ENCODE assay signal across 22 mouse cellular contexts in the genomic region with DNA sequence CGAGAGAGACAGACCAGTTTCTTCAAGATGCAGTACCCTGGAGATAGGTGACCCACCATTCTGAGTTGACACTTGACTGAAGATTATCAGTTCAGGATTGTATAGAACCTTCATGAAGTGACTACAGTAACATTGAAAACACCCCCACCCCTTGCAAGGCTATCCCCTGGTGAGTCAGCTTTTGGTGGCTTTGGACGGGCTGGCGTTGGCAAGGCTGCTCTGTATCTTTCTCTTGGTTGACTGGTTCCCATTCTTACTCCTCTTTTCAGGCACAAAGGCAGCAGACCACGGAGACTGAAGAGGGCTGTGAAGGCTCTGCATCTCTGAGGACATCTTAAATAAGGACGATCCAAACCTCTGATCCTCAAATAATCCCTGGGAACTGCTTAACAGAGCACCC. TPM values are rescaled to one million over a fixed set of nuclear protein-coding genes. Genes with fewer than 3 reads are reported as not detected.
DNase-seq lines count a peak whose midpoint lies in the region; ATAC-seq and TF ChIP-seq lines count a peak whose summit lies in the region.
"Had no signal": no experiment of that assay in that cellular context is flagged by ENCODE, and none has a peak within 500 bp of the region (broad histone marks: within the 10 kb centered on the region; RNA-seq: fewer than 3 reads in every experiment).

No protein-coding gene starts in this region.

- no peak for TF ChIP-seq CTCF in midbrain, postnatal 0 days (IDR thresholded peaks at IDR 0.05)
- TF ChIP-seq CTCF in CH12.LX (conservative IDR thresholded peaks at IDR 0.05 in 1 of 2, IDR thresholded peaks at IDR 0.05 in 1 of 2; ENCODE audit: low read depth in 2 of 2, low read length in 2 of 2) (no peak), Patski (IDR thresholded peaks at IDR 0.05) (no peak)

- TF ChIP-seq RAD21 in CH12.LX (IDR thresholded peaks at IDR 0.05; ENCODE audit: low read depth, low read length) = no peak

- in situ Hi-C loops in CH12.LX (cut with MboI; ENCODE audit: low pct_ligation_motif_present, low pct_unique_long_range_greater_than_20kb, low sequenced_read_pairs) = loop anchor here (5.0 kb wide), 1 partner anchor 34 kb away; no protein-coding TSS in a partner anchor
- in situ Hi-C loops in Patski (cut with MboI; ENCODE audit: low pct_unique_long_range_greater_than_20kb) = no loop called here

- H3K4me1 ChIP-seq in midbrain, embryonic 11.5 days (ENCODE audit: control insufficient read depth, insufficient read depth, low read length) = no peaks in the 10 kb centered on the region
- no peaks in the 10 kb centered on the region for H3K4me1 ChIP-seq in midbrain, postnatal 0 days (ENCODE audit: insufficient read depth, low read length)
- peaks cover 9 to 51% of the 10 kb centered on the region in 2 experiments; a peak in 3 of 4 replicates for H3K4me1 ChIP-seq in CH12.LX (ENCODE audit: control insufficient read depth in 1 of 2, insufficient read depth in 2 of 2)

- no peak for TF ChIP-seq EP300 in CH12.LX (IDR thresholded peaks at IDR 0.05; ENCODE audit: low read length)

- H3K9ac ChIP-seq in midbrain, embryonic 11.5 days (ENCODE audit: low read length) = no peak overlapping the region
- no peak overlapping the region for H3K9ac ChIP-seq in midbrain, postnatal 0 days (replicated peaks; ENCODE audit: low read length, poor library complexity, severe bottlenecking)
- H3K9ac ChIP-seq in CH12.LX (ENCODE audit: insufficient read depth, low read depth) = no peak overlapping the region

- no peaks in the 10 kb centered on the region for H3K9me3 ChIP-seq in midbrain, embryonic 11.5 days (ENCODE audit: control insufficient read depth, low read length)
- no peaks in the 10 kb centered on the region for H3K9me3 ChIP-seq in midbrain, postnatal 0 days (ENCODE audit: low read length)
- H3K9me3 ChIP-seq in CH12.LX (replicated peaks; ENCODE audit: low read length) = no peaks in the 10 kb centered on the region
- H3K9me3 ChIP-seq: G1E had no signal

- no peak overlapping the region for H3K4me3 ChIP-seq in midbrain, embryonic 11.5 days (ENCODE audit: low read depth, low read length)
- H3K4me3 ChIP-seq in midbrain, postnatal 0 days (ENCODE audit: low read depth, low read length) = no peak overlapping the region
- H3K4me3 ChIP-seq in CH12.LX (replicated peaks in 1 of 3; ENCODE audit: low read depth in 2 of 3, low read length in 2 of 3, poor library complexity in 1 of 3) = no peak overlapping the region

- no peak for ATAC-seq in midbrain, embryonic 11.5 days (ENCODE audit: low FRiP score)
- ATAC-seq in midbrain, postnatal 0 days (ENCODE audit: low FRiP score) = no peak
- ATAC-seq in Patski = peak; percentile 44
- ATAC-seq: activated CD4-positive, CD25-positive, alpha-beta regulatory T cell, adult 4 months; CD4-positive, CD25-positive, alpha-beta regulatory T cell, adult 4 months had no signal

- no peaks in the 10 kb centered on the region for H3K79me2 ChIP-seq in CH12.LX (replicated peaks; ENCODE audit: control insufficient read depth, extremely low read depth, insufficient read depth, poor library complexity, severe bottlenecking)

- 36% methylated on average over 5 of the region's 5 CpGs for WGBS in midbrain, embryonic 11.5 days
- WGBS in midbrain, postnatal 0 days = 50% methylated on average over 5 of the region's 5 CpGs

- CTCF ChIA-PET in Patski (lab: Charles Lee) = no interaction called here

- DNase-seq in heart, adult 11 months = peak; percentile 64
- no peak for DNase-seq in heart, adult 9 months (ENCODE audit: low spot score in 2 of 2)
- peak; percentile 68 for DNase-seq in midbrain, embryonic 11.5 days (ENCODE audit: low spot score, missing footprints)
- DNase-seq in midbrain, postnatal 0 days (ENCODE audit: low spot score) = no peak
- DNase-seq in CH12.LX (ENCODE audit: extremely low read depth) (peak; percentile 39), Patski (ENCODE audit: low read depth, low spot score) (peak; percentile 7)
- DNase-seq in lung, postnatal 4 days = no peak
- no peak for DNase-seq in frontal cortex, postnatal 25 days (ENCODE audit: low spot score in 2 of 2)
- DNase-seq: adrenal gland, adult 2 months; adrenal gland, adult 8-10 months; adrenal gland, postnatal 10 days; adrenal gland, postnatal 14 days; adrenal gland, postnatal 25 days; adrenal gland, postnatal 36 days; B cell, adult 2 months; cerebellum, adult 11 months; cerebellum, adult 11-12 months; cerebellum, adult 18-20 months; cerebellum, adult 2 months had no signal

- no peak for TF ChIP-seq POLR2A in CH12.LX (IDR thresholded peaks at IDR 0.05; ENCODE audit: low read depth, low read length)

- POLR2A ChIA-PET in Patski (lab: Charles Lee) = no interaction called here

- no peak overlapping the region for H3K4me2 ChIP-seq in midbrain, embryonic 11.5 days
- no peak overlapping the region for H3K4me2 ChIP-seq in midbrain, postnatal 0 days (ENCODE audit: low read depth, low read length, poor library complexity, severe bottlenecking)
- H3K4me2 ChIP-seq in CH12.LX (ENCODE audit: insufficient read depth, low read depth, poor library complexity, severe bottlenecking) = no peak overlapping the region

- H3K27me3 ChIP-seq in midbrain, embryonic 11.5 days (ENCODE audit: control insufficient read depth, insufficient read depth, low read length) = peaks cover 20% of the 10 kb centered on the region
- H3K27me3 ChIP-seq in midbrain, postnatal 0 days (ENCODE audit: insufficient read depth, low read length) = peaks cover 26% of the 10 kb centered on the region
- H3K27me3 ChIP-seq in CH12.LX (replicated peaks) = no peaks in the 10 kb centered on the region
- H3K27me3 ChIP-seq in Patski = no peaks in the 10 kb centered on the region

- H3K36me3 ChIP-seq in midbrain, embryonic 11.5 days (ENCODE audit: control insufficient read depth, insufficient read depth, low read length) = peaks cover 5% of the 10 kb centered on the region; the same call in 1 of the 2 replicates
- H3K36me3 ChIP-seq in midbrain, postnatal 0 days (ENCODE audit: insufficient read depth, low read length) = peaks cover 3% of the 10 kb centered on the region; the same call in 1 of the 2 replicates
- peaks cover 10 to 59% of the 10 kb centered on the region in 2 experiments for H3K36me3 ChIP-seq in CH12.LX (replicated peaks in 1 of 2; ENCODE audit: control insufficient read depth in 1 of 2, insufficient read depth in 1 of 2, low read length in 1 of 2)

- dilution Hi-C loops in CH12.LX (cut with MboI; ENCODE audit: extremely low pct_ligation_motif_present, extremely low pct_unique_long_range_greater_than_20kb, low sequenced_read_pairs) = no loop called here

- H3K27ac ChIP-seq in midbrain, embryonic 11.5 days (ENCODE audit: low read depth, low read length) = no peak overlapping the region
- H3K27ac ChIP-seq in midbrain, postnatal 0 days (ENCODE audit: low read depth, low read length) = no peak overlapping the region
- H3K27ac ChIP-seq in CH12.LX (ENCODE audit: insufficient read depth, low read depth) = no peak overlapping the region

TF ChIP-seq in CH12.LX, 34 proteins besides CTCF, POLR2A, EP300 and RAD21:
- TF ChIP-seq USF1 (IDR thresholded peaks at IDR 0.05; ENCODE audit: low read depth, low read length) = no peak
- TF ChIP-seq IRF4 (IDR thresholded peaks at IDR 0.05; ENCODE audit: low read depth, low read length) = no peak
- TF ChIP-seq UBTF (IDR thresholded peaks at IDR 0.05; ENCODE audit: low read depth, low read length) = no peak

RNA-seq across cellular contexts. Expression of gene Pou4f1, which starts 10.8 kb away (rescaled TPM):
- polyA plus RNA-seq in midbrain, embryonic 11.5 days (2014; fragmentation: Nextera tagmentation; extraction: Ambion mirVana) = 46.9 and 56.1 TPM in 2 replicates
- total RNA-seq in midbrain, postnatal 0 days (2014; rRNA removed) = 17.3 and 17.6 TPM in 2 replicates
- polyA plus RNA-seq in midbrain, postnatal 0 days (2015; fragmentation: Nextera tagmentation; extraction: Ambion mirVana) = 40.8 and 43.1 TPM in 2 replicates
- total RNA-seq in CH12.LX (2012; rRNA removed) (1.1 and 1.9 TPM in 2 replicates), CH12.LX (2014; rRNA removed) (1.5 and 1.7 TPM in 2 replicates)
- polyA plus RNA-seq in CH12.LX (2012; ENCODE audit: insufficient read length, low read depth) (4.2 and 5.3 TPM in 2 replicates), Patski (2021) (1.4 TPM)

RNA-seq across cellular contexts. Expression of gene Rnf219, which starts 43.9 kb away (rescaled TPM):
- polyA plus RNA-seq in midbrain, embryonic 11.5 days (2014; fragmentation: Nextera tagmentation; extraction: Ambion mirVana) = 36.3 and 42.8 TPM in 2 replicates
- total RNA-seq in midbrain, postnatal 0 days (2014; rRNA removed) = 11.9 and 22.0 TPM in 2 replicates
- polyA plus RNA-seq in midbrain, postnatal 0 days (2015; fragmentation: Nextera tagmentation; extraction: Ambion mirVana) = 18.7 and 26.3 TPM in 2 replicates
- total RNA-seq in CH12.LX (2012; rRNA removed) (12.2 and 16.2 TPM in 2 replicates), CH12.LX (2014; rRNA removed) (18.2 and 20.0 TPM in 2 replicates)
- polyA plus RNA-seq in CH12.LX (2012; ENCODE audit: insufficient read length, low read depth) (30.2 and 33.8 TPM in 2 replicates), Patski (2021) (9.5 TPM)

Comparison
In these comparisons a context has a peak if more than half of its experiments do, and no peak if none do; other contexts are left out.
1. DNase-seq: peak in heart, adult 11 months (single experiment), midbrain, embryonic 11.5 days (single experiment), CH12.LX (single experiment) and Patski (single experiment); none in heart, adult 9 months (0 of 2), midbrain, postnatal 0 days (single experiment), lung, postnatal 4 days (0 of 2) and frontal cortex, postnatal 25 days (0 of 2).